Mouse (Mus musculus) cerebellum, adult 9-10 months (tissue): Measurements from ENCODE around the gene Smgc.
"Not testable (repeated sequence)": the region's sequence is repeated elsewhere in the genome, so short reads cannot be mapped to it uniquely, and the experiment has no call there.

Experiments
- DNase-seq: peaks from one replicate; pipeline ENCODE4 v3.0.0; 2022

Gene Smgc

DNA sequence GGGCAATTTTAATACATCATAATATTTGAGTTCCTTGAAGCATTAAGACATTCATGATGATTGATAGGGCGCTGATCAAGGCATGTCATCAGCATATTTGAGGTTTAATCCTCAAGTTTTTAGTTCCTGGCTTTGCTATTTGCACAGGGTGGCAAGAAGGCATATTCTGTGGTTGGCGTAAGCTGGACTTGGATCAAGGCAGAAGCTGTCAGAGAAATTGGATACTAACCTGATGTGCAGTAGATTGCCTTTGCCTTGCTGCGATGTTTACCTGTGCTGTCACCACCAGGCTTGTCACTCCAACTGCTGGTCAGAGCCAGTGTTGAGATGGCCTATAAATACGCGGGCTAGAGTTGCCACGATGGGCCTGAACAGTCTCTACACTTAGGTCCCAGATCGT, at the start of gene Smgc:
Gene Smgc (plus strand): TSS at position 301 of the 400 bp plus-strand sequence.
- no peak for DNase-seq

- no peak for DNase-seq
Measured at GRCm38 (mm10) chr15:91788338-91788737, 49.7 kb upstream of the Smgc start.

- no peak for DNase-seq
Measured at GRCm38 (mm10) chr15:91806463-91806862, 31.6 kb upstream of the Smgc start.

- no peak for DNase-seq
Measured at GRCm38 (mm10) chr15:91835319-91835718, 2.7 kb upstream of the Smgc start.

DNA sequence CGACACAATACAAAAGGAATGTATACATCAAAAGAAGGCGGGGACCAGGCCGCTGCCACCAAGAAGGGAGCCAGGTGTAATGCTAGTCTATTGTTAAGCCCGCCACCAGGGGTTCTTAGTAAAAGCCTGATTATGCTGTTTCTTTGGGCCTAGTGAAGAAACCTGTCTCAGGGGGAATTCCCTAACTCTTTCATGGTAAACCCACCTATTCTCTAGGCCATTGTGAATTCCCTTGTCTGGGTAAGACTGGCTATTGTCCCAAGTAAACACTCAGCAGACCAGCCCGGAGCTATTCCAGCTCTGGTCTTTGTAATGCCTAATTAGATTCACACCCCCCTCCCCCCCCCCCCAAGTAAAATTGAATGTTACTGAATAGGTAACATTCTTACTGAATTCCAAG, 26.1 kb downstream of the Smgc start:
- DNase-seq = not testable (repeated sequence)

DNA sequence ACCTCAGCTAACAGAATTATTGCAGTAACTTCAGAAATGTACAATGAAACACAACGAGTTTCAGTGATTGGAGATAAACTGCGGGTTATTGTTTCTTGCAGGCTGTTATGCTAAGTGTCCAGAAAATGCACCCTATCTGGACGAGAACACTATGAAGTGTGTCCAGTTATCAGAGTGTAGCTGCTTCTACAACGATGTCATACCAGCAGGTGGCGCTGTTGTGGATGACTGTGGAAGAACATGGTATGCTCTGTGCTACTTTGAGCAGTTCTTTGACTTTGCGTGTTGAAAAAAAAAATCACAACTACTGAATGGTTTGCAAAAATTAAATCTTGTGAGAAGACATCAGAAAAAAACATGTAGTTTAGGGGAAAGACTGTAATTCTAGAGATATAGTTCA, 62.2 kb downstream of the Smgc start:
- no peak for DNase-seq

DNA sequence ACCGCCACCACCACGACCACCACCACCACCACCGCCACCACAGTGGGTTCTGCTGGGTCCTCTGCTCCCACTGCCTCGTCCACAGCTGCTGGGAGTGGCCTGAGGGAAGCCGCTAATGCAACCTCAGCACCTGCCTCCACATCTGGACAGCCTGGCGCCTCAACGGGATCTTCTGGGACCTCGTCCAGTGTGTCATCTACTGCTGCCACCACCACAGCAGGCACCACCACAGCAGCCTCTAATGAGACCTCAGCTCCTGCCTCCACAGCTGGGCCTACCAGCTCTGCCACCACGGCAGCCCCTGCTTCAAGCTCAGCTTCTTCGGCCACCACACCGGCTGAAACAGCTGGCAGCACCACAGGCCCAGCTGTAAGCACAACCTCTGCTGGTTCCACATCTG, 69.0 kb downstream of the Smgc start:
- DNase-seq = peak; percentile 34
